Mouse (Mus musculus) hindbrain, embryonic 12.5 days (tissue): ENCODE measurements around the gene Dusp15. TPM values are rescaled to one million over a fixed set of nuclear protein-coding genes. Genes with fewer than 3 reads are reported as not detected.

Experiments
- ATAC-seq: fragments of 200-750 bp; cut with Nextera tagmentation; 2 replicates; pipeline ENCODE4 v1.8.0; 2017; ENCODE audit warnings: moderate TSS enrichment; ENCODE audit not compliant: low FRiP score
- H3K27ac ChIP-seq: fragments of 300-500 bp; sonication (generic); 2 replicates; pipeline ENCODE4 v1.5.1; 2016; ENCODE audit warnings: mild to moderate bottlenecking
- H3K27me3 ChIP-seq: fragments of 300-500 bp; sonication (generic); 2 replicates; pipeline ENCODE4 v1.6.1; 2016; ENCODE audit warnings: mild to moderate bottlenecking
- H3K36me3 ChIP-seq: fragments of 300-500 bp; sonication (generic); 2 replicates; pipeline ENCODE4 v1.6.1; 2016; ENCODE audit warnings: mild to moderate bottlenecking
- H3K4me1 ChIP-seq: fragments of 300-500 bp; sonication (generic); 2 replicates; pipeline ENCODE4 v1.6.1; 2016
- H3K4me2 ChIP-seq: fragments of 300-500 bp; sonication (generic); replicated peaks from 2 replicates; pipeline ENCODE4 v1.6.1; 2016; ENCODE audit warnings: mild to moderate bottlenecking
- H3K4me3 ChIP-seq: fragments of 300-500 bp; sonication (generic); 2 replicates; pipeline ENCODE4 v1.5.1; 2016; ENCODE audit warnings: mild to moderate bottlenecking
- H3K9ac ChIP-seq: fragments of 300-500 bp; sonication (generic); 2 replicates; pipeline ENCODE4 v1.6.1; 2016; ENCODE audit warnings: mild to moderate bottlenecking, moderate library complexity
- H3K9me3 ChIP-seq: fragments of 300-500 bp; sonication (generic); replicated peaks from 2 replicates; pipeline ENCODE4 v1.6.1; 2016; ENCODE audit warnings: mild to moderate bottlenecking
- WGBS: fragments of 180-500 bp; shearing (Covaris S2); methylation state at CpG from one replicate; pipeline ENCODE4 v1.1.7; 2016; 5-methylcytosine and 5-hydroxymethylcytosine counted together
- polyA plus RNA-seq: library from polyadenylated mRNA; unstranded; fragments of >200 nt; fragmentation: Nextera tagmentation; extraction: Ambion mirVana; gene quantifications from 2 replicates; pipeline ENCODE4 v1.2.1, GENCODE M21; 2016

The Dusp15 gene
- polyA plus RNA-seq, 1 experiment from 2014 or later: 2.8 TPM

- Histone ChIP-seq H3K4me2 (no peak overlapping the region), H3K27me3 (no peaks in the 10 kb centered on the region), H3K36me3 (peaks cover 33% of the 10 kb centered on the region), H3K9me3 (no peaks in the 10 kb centered on the region), H3K4me1 (no peaks in the 10 kb centered on the region), H3K27ac (no peak overlapping the region), H3K9ac (no peak overlapping the region), H3K4me3 (no peak overlapping the region)
- 85% methylated on average over 3 of the region's 3 CpGs for WGBS
- ATAC-seq: no peak
These were observed 54.6 kb downstream of the Dusp15 start for GRCm38 (mm10) chr2:152896926-152897325.

GRCm38 (mm10) chr2:152895834-152896233 lies 55.7 kb downstream of the Dusp15 start:
- no peak overlapping the region for H3K4me3 ChIP-seq
- H3K4me2 ChIP-seq: no peak overlapping the region
- no peaks in the 10 kb centered on the region for H3K4me1 ChIP-seq
- no peak for ATAC-seq
- no peak overlapping the region for H3K9ac ChIP-seq
- no peaks in the 10 kb centered on the region for H3K9me3 ChIP-seq
- no peak overlapping the region for H3K27ac ChIP-seq
- WGBS: 95% methylated on average over 9 of the region's 9 CpGs
- peaks cover 43% of the 10 kb centered on the region for H3K36me3 ChIP-seq
- no peaks in the 10 kb centered on the region for H3K27me3 ChIP-seq

Other genes starting within 250 kb of the Dusp15 start
- 157 and 159 TPM in 2 replicates for gene Id1, start 215.4 kb downstream of the Dusp15 start, polyA plus RNA-seq
- 5.0 and 5.3 TPM in 2 replicates for gene Cox4i2, start 197.5 kb downstream of the Dusp15 start, polyA plus RNA-seq
- gene Bcl2l1, start 120.0 kb downstream of the Dusp15 start, polyA plus RNA-seq: 155 and 166 TPM in 2 replicates
- 81.5 and 87.9 TPM in 2 replicates for gene Tpx2, start 103.7 kb downstream of the Dusp15 start, polyA plus RNA-seq
- gene Mylk2, start 40.3 kb downstream of the Dusp15 start, polyA plus RNA-seq: 0.10 TPM in 1 of 2 replicates, not detected in the other
- 1.3 and 2.5 TPM in 2 replicates for gene Foxs1, start 18.5 kb downstream of the Dusp15 start, polyA plus RNA-seq
- gene Ttll9, start 10.8 kb upstream of the Dusp15 start, polyA plus RNA-seq: 2.4 and 3.9 TPM in 2 replicates
- 127 and 131 TPM in 2 replicates for gene Pdrg1, start 63.7 kb upstream of the Dusp15 start, polyA plus RNA-seq
- gene Xkr7, start 80.2 kb upstream of the Dusp15 start, polyA plus RNA-seq: 1.7 and 2.0 TPM in 2 replicates
- 2.8 and 3.3 TPM in 2 replicates for gene Ccm2l, start 114.3 kb upstream of the Dusp15 start, polyA plus RNA-seq
- 2.9 and 3.5 TPM in 2 replicates for gene Hck, start 156.8 kb upstream of the Dusp15 start, polyA plus RNA-seq
- gene Tm9sf4, start 209.6 kb upstream of the Dusp15 start, polyA plus RNA-seq: 83.9 and 84.7 TPM in 2 replicates